Mouse (Mus musculus) heart, postnatal 0 days (tissue): Measurements from ENCODE around the gene Tuba8. TPM values are rescaled to one million over a fixed set of nuclear protein-coding genes. Genes with fewer than 3 reads are reported as not detected.

ENCODE experiments used
- ATAC-seq: fragments of 200-750 bp; cut with Nextera tagmentation; 2 replicates; pipeline ENCODE4 v1.8.0; 2017; ENCODE audit warnings: low read depth, moderate number of reproducible peaks, moderate library complexity; ENCODE audit not compliant: insufficient read depth
- DNase-seq: peaks from one replicate; pipeline ENCODE4 v3.0.0-alpha.2; 2016; ENCODE audit warnings: low spot score
- H3K27ac ChIP-seq: fragments of 300-500 bp; sonication (generic); 2 replicates; pipeline ENCODE4 v1.5.1; 2014; ENCODE audit warnings: low read depth, mild to moderate bottlenecking
- H3K27me3 ChIP-seq: fragments of 300-500 bp; sonication (generic); 2 replicates; pipeline ENCODE4 v1.6.1; 2014; ENCODE audit warnings: low read length, mixed read lengths; ENCODE audit not compliant: control insufficient read depth, insufficient read depth
- H3K36me3 ChIP-seq: fragments of 300-500 bp; sonication (generic); replicated peaks from 2 replicates; pipeline ENCODE4 v1.6.1; 2014; ENCODE audit warnings: low read length, mixed read lengths; ENCODE audit not compliant: control insufficient read depth, insufficient read depth
- H3K4me1 ChIP-seq: fragments of 300-500 bp; sonication (generic); 2 replicates; pipeline ENCODE4 v1.6.1; 2014; ENCODE audit warnings: antibody characterized with exemption; ENCODE audit not compliant: control insufficient read depth, insufficient read depth
- H3K4me2 ChIP-seq: fragments of 300-500 bp; sonication (generic); 2 replicates; pipeline ENCODE4 v1.6.1; 2014; ENCODE audit warnings: low read depth, mild to moderate bottlenecking, low read length, moderate library complexity
- H3K4me3 ChIP-seq: fragments of 300-500 bp; sonication (generic); 2 replicates; pipeline ENCODE4 v1.5.1; 2014; ENCODE audit warnings: low read depth, low read length
- H3K9ac ChIP-seq: fragments of 300-500 bp; sonication (generic); replicated peaks from 2 replicates; pipeline ENCODE4 v1.6.1; 2014; ENCODE audit warnings: low read depth, low read length, mixed read lengths
- H3K9me3 ChIP-seq: fragments of 300-500 bp; sonication (generic); replicated peaks from 2 replicates; pipeline ENCODE4 v1.6.1; 2016; ENCODE audit warnings: low read length; ENCODE audit not compliant: control insufficient read depth
- CTCF ChIP-seq: IDR thresholded peaks from 2 replicates; pipeline ENCODE4 v1.5.1; 2016; ENCODE audit warnings: antibody characterized with exemption, control low read depth, low read depth
- EP300 ChIP-seq: IDR thresholded peaks from 2 replicates; pipeline ENCODE4 v1.6.1; 2016; ENCODE audit warnings: antibody characterized with exemption, low read depth
- WGBS: fragments of 180-500 bp; shearing (Covaris S2); extraction: QIAGEN DNeasy Blood & Tissue Kit; methylation state at CpG from one replicate; pipeline ENCODE4 v1.1.7; 2014; 5-methylcytosine and 5-hydroxymethylcytosine counted together
- polyA plus RNA-seq: library from polyadenylated mRNA; unstranded; fragments of >200 nt; fragmentation: Nextera tagmentation; extraction: Ambion mirVana; gene quantifications from 2 replicates; pipeline ENCODE4 v1.2.1, GENCODE M21; 2015
- total RNA-seq: library from RNA; depleted of rRNA; stranded (reverse); fragments of >200 nt; gene quantifications from 2 replicates; pipeline ENCODE4 v1.2.3, GENCODE M21; 2014; ENCODE audit warnings: low replicate concordance; rRNA removed

The Tuba8 gene
- total RNA-seq = 2.7 and 5.6 TPM in 2 replicates
- 3.6 and 6.0 TPM in 2 replicates for polyA plus RNA-seq

DNA sequence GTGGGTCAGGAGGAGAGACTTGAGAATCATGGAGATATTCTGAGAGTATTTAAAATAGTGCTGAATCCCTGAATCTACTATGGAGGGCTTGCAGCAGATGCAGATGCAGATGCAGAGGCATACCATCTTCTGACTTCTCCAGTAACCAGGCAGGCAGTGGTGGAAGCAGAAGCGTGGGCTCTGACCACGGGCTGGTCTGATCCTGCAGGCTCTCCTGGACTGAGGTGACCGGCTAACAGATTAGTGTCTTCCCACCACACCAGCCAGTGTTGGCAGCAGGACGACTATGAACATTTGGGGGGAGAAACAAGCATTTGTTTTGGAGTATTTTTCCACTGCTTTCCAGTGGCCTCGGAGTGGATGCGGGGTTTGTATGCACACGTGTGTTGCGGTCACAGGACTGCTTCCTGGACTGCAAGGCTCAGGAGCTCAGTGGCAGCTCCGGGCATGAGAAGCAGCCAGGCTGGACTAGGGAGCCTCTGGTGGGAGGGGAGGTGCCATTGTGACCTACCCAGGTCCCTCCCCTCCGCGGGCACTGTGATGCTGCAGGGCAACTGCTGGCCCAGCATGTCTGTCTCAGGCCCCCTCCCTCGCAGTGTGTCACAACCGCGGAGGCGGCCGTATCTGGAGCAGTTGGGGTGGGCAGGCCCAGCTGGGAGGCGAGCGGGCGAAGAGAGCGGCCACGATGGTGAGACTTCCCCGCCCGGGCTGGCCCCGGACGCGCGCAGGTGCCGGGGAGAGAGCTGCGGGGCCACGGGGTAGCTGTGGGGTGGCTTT lies at the start of gene Tuba8:
Tuba8 (plus strand) TSS at position 548 of the 777 bp plus-strand sequence.
- peak; percentile 73 for ATAC-seq

DNA sequence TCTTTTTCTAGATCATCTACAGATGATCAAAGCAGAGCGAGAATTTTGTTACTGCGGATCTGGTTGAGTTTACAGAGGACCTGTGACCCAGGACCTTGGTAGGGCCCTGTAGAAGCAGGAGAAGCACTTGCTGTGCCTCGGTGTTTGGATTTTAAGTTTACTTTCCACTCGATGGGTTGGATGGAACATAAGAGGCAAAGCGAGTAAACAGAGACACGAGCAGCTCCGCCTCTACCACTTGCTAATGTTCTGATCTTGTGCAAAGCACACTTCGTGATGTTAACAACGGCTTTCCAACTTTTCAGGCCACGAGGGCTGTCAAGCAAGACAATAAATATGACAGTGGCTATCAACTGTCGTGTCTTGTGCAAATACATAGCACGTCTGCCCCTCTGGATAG lies 47.9 kb upstream of the Tuba8 start:
- ATAC-seq (no peak), DNase-seq (no peak)
- TF ChIP-seq EP300 = no peak
- no peak for TF ChIP-seq CTCF
- Histone ChIP-seq H3K4me1 (peaks cover 25% of the 10 kb centered on the region), H3K9ac (no peak overlapping the region), H3K4me3 (no peak overlapping the region), H3K9me3 (no peaks in the 10 kb centered on the region), H3K27me3 (no peaks in the 10 kb centered on the region), H3K36me3 (no peaks in the 10 kb centered on the region), H3K27ac (no peak overlapping the region), H3K4me2 (no peak overlapping the region)
- 88% methylated on average over 12 of the region's 12 CpGs for WGBS

More for the DNA sequence above, at the start of gene Tuba8:
- Histone ChIP-seq H3K9me3 (no peaks in the 10 kb centered on the region), H3K4me2 (peak within 1 kb of the TSS; percentile 97), H3K27ac (no peak within 1 kb of the TSS), H3K4me1 (peaks cover 13% of the 10 kb centered on the region), H3K4me3 (peak within 1 kb of the TSS; percentile 55), H3K9ac (peak within 1 kb of the TSS; percentile 50), H3K36me3 (no peaks in the 10 kb centered on the region), H3K27me3 (peaks cover 32% of the 10 kb centered on the region)
- WGBS = 5% methylated on average over 30 of the region's 30 CpGs
- no peak for TF ChIP-seq CTCF
- no peak for TF ChIP-seq EP300
- DNase-seq = peak; percentile 26

DNA sequence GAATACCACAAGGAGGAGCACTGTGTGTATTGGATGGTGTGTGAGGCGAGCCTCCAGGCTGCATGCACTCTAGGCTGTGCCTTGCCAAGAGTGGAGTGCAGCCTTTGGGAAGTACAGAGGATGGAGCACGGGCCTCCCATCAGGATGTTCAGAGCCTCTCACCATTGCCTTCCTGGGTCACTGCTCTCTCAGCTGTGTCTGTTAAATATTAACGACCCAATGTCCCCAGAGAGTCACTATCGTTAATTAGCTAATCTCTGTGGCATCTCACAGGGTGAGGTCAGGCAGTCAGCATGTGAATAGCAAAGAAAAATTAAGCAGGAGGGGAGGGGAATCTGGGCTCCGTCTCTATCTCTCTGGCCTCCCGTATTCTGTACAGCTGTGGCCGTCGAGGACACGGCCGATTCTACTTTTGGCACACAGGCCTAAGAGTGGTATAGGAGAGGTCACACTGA lies 44.4 kb upstream of the Tuba8 start:
- Histone ChIP-seq H3K9me3 (no peaks in the 10 kb centered on the region), H3K36me3 (no peaks in the 10 kb centered on the region), H3K9ac (0 out of 2 replicates have a peak overlapping the region, but pooled peaks have one; percentile 2), H3K27me3 (no peaks in the 10 kb centered on the region), H3K27ac (peak overlapping the region; percentile 31), H3K4me1 (peaks cover 19% of the 10 kb centered on the region), H3K4me3 (no peak overlapping the region), H3K4me2 (no peak overlapping the region)
- 27% methylated on average over 10 of the region's 10 CpGs for WGBS
- DNase-seq (no peak), ATAC-seq (peak; percentile 8; the same call in 1 of the 2 replicates)
- TF ChIP-seq EP300 (no peak), CTCF (no peak)

DNA sequence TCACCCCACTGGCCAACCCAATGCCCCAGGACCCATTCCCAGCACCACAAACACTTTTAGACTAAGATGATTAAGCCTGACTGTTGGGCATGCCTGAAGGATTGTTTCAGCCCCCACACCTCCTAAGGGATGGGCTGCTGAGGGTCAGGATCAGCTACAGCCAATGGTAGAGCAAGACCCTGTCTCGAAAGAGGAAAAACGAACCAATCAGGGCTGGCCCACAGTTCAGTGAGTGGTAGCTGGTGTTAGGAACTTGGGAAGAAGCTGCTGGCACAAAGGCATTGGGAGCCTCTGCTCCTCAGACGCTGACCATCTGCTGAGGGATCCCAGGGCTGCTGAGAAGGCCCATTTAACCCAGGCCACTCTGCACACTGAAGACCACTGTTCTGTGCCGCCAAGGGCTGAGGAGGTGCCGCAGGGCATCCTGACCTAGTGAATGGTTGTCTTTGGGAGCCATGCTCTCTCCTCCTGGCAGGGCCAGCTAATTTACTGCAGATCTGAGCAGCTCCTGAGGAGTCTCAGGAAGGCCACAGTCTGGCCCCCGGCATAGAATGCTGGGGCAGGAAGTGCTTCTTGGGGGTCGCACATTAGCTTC lies 43.0 kb upstream of the Tuba8 start:
- H3K4me2 ChIP-seq = no peak overlapping the region
- DNase-seq = no peak
- no peaks in the 10 kb centered on the region for H3K36me3 ChIP-seq
- peaks cover 30% of the 10 kb centered on the region for H3K4me1 ChIP-seq
- H3K27me3 ChIP-seq = no peaks in the 10 kb centered on the region
- TF ChIP-seq CTCF = no peak
- no peak for TF ChIP-seq EP300
- 77% methylated on average over 7 of the region's 7 CpGs for WGBS
- H3K4me3 ChIP-seq = no peak overlapping the region
- H3K9me3 ChIP-seq = no peaks in the 10 kb centered on the region
- H3K27ac ChIP-seq = no peak overlapping the region
- ATAC-seq = no peak
- H3K9ac ChIP-seq = no peak overlapping the region

DNA sequence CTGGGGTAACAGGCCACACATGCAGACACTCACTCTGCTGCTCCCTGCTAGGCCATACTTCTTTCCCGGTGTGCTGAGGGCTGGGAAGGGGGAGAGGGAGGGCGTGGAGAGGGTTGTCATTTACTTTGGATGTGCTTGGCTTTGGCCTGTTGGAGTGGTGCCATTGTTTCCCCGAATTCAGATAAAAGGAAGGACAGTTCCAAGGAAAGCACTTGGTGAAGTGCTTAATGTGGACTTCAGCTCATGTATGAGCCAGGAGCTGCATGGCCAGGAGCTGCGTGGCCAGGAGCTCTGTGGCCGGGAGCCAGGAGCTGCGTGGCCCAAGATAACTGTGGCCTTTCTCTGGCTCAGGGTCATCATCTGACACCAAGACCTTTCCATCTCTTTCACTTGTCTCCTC lies 39.4 kb upstream of the Tuba8 start:
- no peaks in the 10 kb centered on the region for H3K27me3 ChIP-seq
- no peaks in the 10 kb centered on the region for H3K36me3 ChIP-seq
- H3K4me3 ChIP-seq = no peak overlapping the region
- H3K4me2 ChIP-seq = no peak overlapping the region
- peaks cover 35% of the 10 kb centered on the region for H3K4me1 ChIP-seq
- no peaks in the 10 kb centered on the region for H3K9me3 ChIP-seq
- peak overlapping the region; percentile 91 for H3K27ac ChIP-seq
- no peak overlapping the region for H3K9ac ChIP-seq
- WGBS = 25% methylated on average over 6 of the region's 6 CpGs
- DNase-seq = peak; percentile 91
- peak; percentile 83 for ATAC-seq
- TF ChIP-seq EP300 = peak; percentile 96
- no peak for TF ChIP-seq CTCF
